In genomic region chr10:24711480-24712366, GRCm38 (mm10) we compare ENCODE assay signal across 8 mouse cellular contexts. TPM values are rescaled to one million over a fixed set of nuclear protein-coding genes. Genes with fewer than 3 reads are reported as not detected.
DNase-seq lines count a peak whose midpoint lies in the region; ATAC-seq and TF ChIP-seq lines count a peak whose summit lies in the region.

Gene Enpp1, minus strand, starts transcription at chr10:24712159.

- TF ChIP-seq POLR2A in cerebellum, adult 2 months (IDR thresholded peaks at IDR 0.05; ENCODE audit: borderline replicate concordance, insufficient read depth, low read length) = no peak

- peak within 1 kb of the TSS; percentile 99 for H3K4me2 ChIP-seq in hindbrain, embryonic 12.5 days (replicated peaks)

- no peak for TF ChIP-seq CTCF in cerebellum, adult 2 months (IDR thresholded peaks at IDR 0.05; ENCODE audit: borderline replicate concordance, insufficient read depth, low read depth, low read length)

- H3K36me3 ChIP-seq in hindbrain, embryonic 12.5 days = no peaks in the 10 kb centered on the region

- H3K4me3 ChIP-seq in cerebellum, adult 2 months (replicated peaks; ENCODE audit: insufficient read depth, low read depth, low read length) = peak within 1 kb of the TSS; percentile 60
- H3K4me3 ChIP-seq in hindbrain, embryonic 12.5 days = peak within 1 kb of the TSS; percentile 70

- no peak within 1 kb of the TSS for H3K27ac ChIP-seq in cerebellum, adult 2 months (ENCODE audit: insufficient read depth, low read length)
- H3K27ac ChIP-seq in hindbrain, embryonic 12.5 days = no peak within 1 kb of the TSS

- H3K27me3 ChIP-seq in cerebellum, adult 2 months (ENCODE audit: control insufficient read depth, insufficient read depth, low read length) = no peaks in the 10 kb centered on the region; the same call in 1 of the 2 replicates
- H3K27me3 ChIP-seq in hindbrain, embryonic 12.5 days = peaks cover 30% of the 10 kb centered on the region

- intact Hi-C loops in left cerebral cortex, postnatal 36 days (cut with DNase I) = no loop called here

- no peaks in the 10 kb centered on the region for H3K4me1 ChIP-seq in cerebellum, adult 2 months (ENCODE audit: control insufficient read depth, insufficient read depth, low read length)
- peaks cover 8% of the 10 kb centered on the region; the same call in 1 of the 2 replicates for H3K4me1 ChIP-seq in hindbrain, embryonic 12.5 days

- peak within 1 kb of the TSS; percentile 71 for H3K9ac ChIP-seq in hindbrain, embryonic 12.5 days

- peak; percentile 82 for DNase-seq in Muller cell, postnatal 12 days (ENCODE audit: inconsistent ontology term)
- peak; percentile 39 to 43 for DNase-seq in cerebellum, adult 2 months
- peak; percentile 57 for DNase-seq in gastrocnemius, adult 18-20 months (ENCODE audit: low spot score)
- peak; percentile 16 to 17 for DNase-seq in left cerebral cortex, postnatal 36 days (ENCODE audit: low spot score in 2 of 2)
- peak; percentile 7 to 19 for DNase-seq in right cerebral cortex, adult 2 months (ENCODE audit: low spot score in 2 of 2)
- peak; percentile 73 for DNase-seq in urinary bladder, adult 2 months (ENCODE audit: low spot score)

- ATAC-seq in hindbrain, embryonic 12.5 days (ENCODE audit: low FRiP score) = peak; percentile 82
- ATAC-seq in megakaryocyte progenitor cell, adult 5-6 weeks (replicated peaks; ENCODE audit: poor library complexity) = peak; percentile 74

- no peaks in the 10 kb centered on the region for H3K9me3 ChIP-seq in hindbrain, embryonic 12.5 days (replicated peaks)

- WGBS in cerebellum, adult 2 months = 1% methylated on average over 79 of the region's 79 CpGs
- WGBS in hindbrain, embryonic 12.5 days = 1% methylated on average over 75 of the region's 79 CpGs

RNA-seq across cellular contexts. Expression of gene Enpp1, which starts in this region (rescaled TPM):
- 4.0 TPM in 2 replicates for polyA plus RNA-seq in cerebellum, adult 2 months (2012; rRNA removed)
- 1 to 10 TPM; 3.1 to 3.2 TPM for total RNA-seq in gastrocnemius, adult 18-20 months (2021)
- polyA plus RNA-seq in hindbrain, embryonic 12.5 days (2016; fragmentation: Nextera tagmentation; extraction: Ambion mirVana) = 1.4 and 1.6 TPM in 2 replicates
- 1 to 10 TPM; 3.6 to 4.1 TPM for total RNA-seq in left cerebral cortex, postnatal 36 days (2021)
- 3.7 and 5.9 TPM in 2 replicates for total RNA-seq in megakaryocyte progenitor cell, adult 5-6 weeks (2015)
- 1.6 and 3.5 TPM in 2 replicates for total RNA-seq in megakaryocyte progenitor cell, adult 5-6 weeks (2017)
- 10.2 and 14.5 TPM in 2 replicates for polyA plus RNA-seq in urinary bladder, adult 2 months (2012; rRNA removed)

Comparison
In these comparisons a context has a peak if more than half of its experiments do, and no peak if none do; other contexts are left out.
1. DNase-seq: peak in every context shown above with its lines; median percentile 82 in Muller cell, postnatal 12 days; 73 in urinary bladder, adult 2 months; 57 in gastrocnemius, adult 18-20 months; 41 in cerebellum, adult 2 months; 16 in left cerebral cortex, postnatal 36 days; 13 in right cerebral cortex, adult 2 months.